Mouse (Mus musculus): ENCODE measurements around the gene 4933400A11Rik. TPM values are rescaled to one million over a fixed set of nuclear protein-coding genes. Genes with fewer than 3 reads are reported as not detected.

The 4933400A11Rik gene
- polyA plus RNA-seq, 1 experiment from 2014 or later: not detected

GRCm38 (mm10) chrX:169794421-169794820 is 15.0 kb upstream of the 4933400A11Rik start:
- 79% methylated on average over 4 of the region's 4 CpGs for WGBS
- peaks cover 53% of the 10 kb centered on the region for H3K27me3 ChIP-seq (ENCODE audit: low read depth, poor library complexity, severe bottlenecking)
- DNase-seq (ENCODE audit: low spot score): no peak
- no peak overlapping the region for H3K27ac ChIP-seq
- no peaks in the 10 kb centered on the region for H3K36me3 ChIP-seq
- no peaks in the 10 kb centered on the region for H3K4me1 ChIP-seq
- no peak overlapping the region for H3K4me3 ChIP-seq
- no peaks in the 10 kb centered on the region for H3K9me3 ChIP-seq (replicated peaks)

GRCm38 (mm10) chrX:169792879-169793278 is 13.4 kb upstream of the 4933400A11Rik start:
- 50% methylated on average over 1 of the region's 1 CpGs for WGBS
- no peak for DNase-seq (ENCODE audit: low spot score)
- peaks cover 48% of the 10 kb centered on the region for H3K27me3 ChIP-seq (ENCODE audit: low read depth, poor library complexity, severe bottlenecking)

GRCm38 (mm10) chrX:169789702-169790101 is 10.3 kb upstream of the 4933400A11Rik start:
- WGBS: 87% methylated on average over 5 of the region's 5 CpGs
- H3K27me3 ChIP-seq (ENCODE audit: low read depth, poor library complexity, severe bottlenecking): peaks cover 37% of the 10 kb centered on the region

More at GRCm38 (mm10) chrX:169792879-169793278, 13.4 kb upstream of the 4933400A11Rik start:
- no peaks in the 10 kb centered on the region for H3K9me3 ChIP-seq (replicated peaks)
- no peaks in the 10 kb centered on the region for H3K36me3 ChIP-seq
- H3K4me3 ChIP-seq: no peak overlapping the region
- H3K27ac ChIP-seq: no peak overlapping the region
- H3K4me1 ChIP-seq: no peaks in the 10 kb centered on the region

GRCm38 (mm10) chrX:169758001-169758400 is 21.4 kb downstream of the 4933400A11Rik start:
- Histone ChIP-seq H3K36me3 (no peaks in the 10 kb centered on the region), H3K4me1 (no peaks in the 10 kb centered on the region), H3K4me3 (no peak overlapping the region), H3K27me3 (ENCODE audit: low read depth, poor library complexity, severe bottlenecking) (peaks cover 62% of the 10 kb centered on the region), H3K27ac (no peak overlapping the region), H3K9me3 (replicated peaks) (no peaks in the 10 kb centered on the region)
- 91% methylated on average over 3 of the region's 3 CpGs for WGBS
- DNase-seq (ENCODE audit: low spot score): no peak

More at GRCm38 (mm10) chrX:169789702-169790101, 10.3 kb upstream of the 4933400A11Rik start:
- no peak overlapping the region for H3K4me3 ChIP-seq
- no peaks in the 10 kb centered on the region for H3K4me1 ChIP-seq
- no peaks in the 10 kb centered on the region for H3K9me3 ChIP-seq (replicated peaks)
- DNase-seq (ENCODE audit: low spot score): no peak
- H3K36me3 ChIP-seq: no peaks in the 10 kb centered on the region
- H3K27ac ChIP-seq: no peak overlapping the region

- Histone ChIP-seq H3K4me3 (no peak overlapping the region), H3K27me3 (ENCODE audit: low read depth, poor library complexity, severe bottlenecking) (peaks cover 83% of the 10 kb centered on the region), H3K27ac (no peak overlapping the region), H3K4me1 (no peaks in the 10 kb centered on the region), H3K36me3 (no peaks in the 10 kb centered on the region), H3K9me3 (replicated peaks) (no peaks in the 10 kb centered on the region)
- no peak for DNase-seq (ENCODE audit: low spot score)
- WGBS: 76% methylated on average over 3 of the region's 3 CpGs
Observed at GRCm38 (mm10) chrX:169735387-169735969, 44.0 kb downstream of the 4933400A11Rik start.

Other genes starting within 250 kb of the 4933400A11Rik start
- 12.0 and 14.1 TPM in 2 replicates for gene Mid1, start 94.4 kb downstream of the 4933400A11Rik start, polyA plus RNA-seq (2016; fragmentation: Nextera tagmentation; extraction: Ambion mirVana)
- gene Gm21887, start 230.0 kb upstream of the 4933400A11Rik start, polyA plus RNA-seq (2016; fragmentation: Nextera tagmentation; extraction: Ambion mirVana): 253 and 254 TPM in 2 replicates